Mouse (Mus musculus): ENCODE measurements around the gene Prkce. TPM values are rescaled to one million over a fixed set of nuclear protein-coding genes. Genes with fewer than 3 reads are reported as not detected.

Prkce gene
- polyA plus RNA-seq, 1 experiment, result 21.8 TPM

GRCm38 (mm10) chr17:86601116-86601515 lies 433.5 kb downstream of the Prkce start:
- TF ChIP-seq POLR2A (IDR thresholded peaks at IDR 0.05; ENCODE audit: borderline replicate concordance, extremely low read depth, insufficient read depth, insufficient read length, poor library complexity, severe bottlenecking), result no peak
- no peak for TF ChIP-seq CTCF (IDR thresholded peaks at IDR 0.05; ENCODE audit: borderline replicate concordance, extremely low read depth, insufficient read depth, insufficient read length)
- no peak for DNase-seq (ENCODE audit: low read depth)

GRCm38 (mm10) chr17:86601901-86602300 lies 434.3 kb downstream of the Prkce start:
- DNase-seq (ENCODE audit: low read depth), result no peak
- TF ChIP-seq CTCF (IDR thresholded peaks at IDR 0.05; ENCODE audit: borderline replicate concordance, extremely low read depth, insufficient read depth, insufficient read length) (no peak), POLR2A (IDR thresholded peaks at IDR 0.05; ENCODE audit: borderline replicate concordance, extremely low read depth, insufficient read depth, insufficient read length, poor library complexity, severe bottlenecking) (no peak)

GRCm38 (mm10) chr17:86603848-86604444 lies 436.4 kb downstream of the Prkce start:
- TF ChIP-seq CTCF (IDR thresholded peaks at IDR 0.05; ENCODE audit: borderline replicate concordance, extremely low read depth, insufficient read depth, insufficient read length) (no peak), POLR2A (IDR thresholded peaks at IDR 0.05; ENCODE audit: borderline replicate concordance, extremely low read depth, insufficient read depth, insufficient read length, poor library complexity, severe bottlenecking) (no peak)
- DNase-seq (ENCODE audit: low read depth), result no peak

- TF ChIP-seq CTCF (IDR thresholded peaks at IDR 0.05; ENCODE audit: borderline replicate concordance, extremely low read depth, insufficient read depth, insufficient read length), result no peak
These were observed 440.4 kb downstream of the Prkce start for GRCm38 (mm10) chr17:86607981-86608380.

GRCm38 (mm10) chr17:86610271-86610969 lies 442.8 kb downstream of the Prkce start:
- DNase-seq (ENCODE audit: low read depth), result no peak
- TF ChIP-seq POLR2A (IDR thresholded peaks at IDR 0.05; ENCODE audit: borderline replicate concordance, extremely low read depth, insufficient read depth, insufficient read length, poor library complexity, severe bottlenecking) (no peak), CTCF (IDR thresholded peaks at IDR 0.05; ENCODE audit: borderline replicate concordance, extremely low read depth, insufficient read depth, insufficient read length) (no peak)

More at GRCm38 (mm10) chr17:86607981-86608380, 440.4 kb downstream of the Prkce start:
- no peak for DNase-seq (ENCODE audit: low read depth)

- DNase-seq (ENCODE audit: low read depth), result no peak
- no peak for TF ChIP-seq POLR2A (IDR thresholded peaks at IDR 0.05; ENCODE audit: borderline replicate concordance, extremely low read depth, insufficient read depth, insufficient read length, poor library complexity, severe bottlenecking)
- TF ChIP-seq CTCF (IDR thresholded peaks at IDR 0.05; ENCODE audit: borderline replicate concordance, extremely low read depth, insufficient read depth, insufficient read length), result no peak
These were observed 444.2 kb downstream of the Prkce start for GRCm38 (mm10) chr17:86611772-86612171.

- no peak for DNase-seq (ENCODE audit: low read depth)
- no peak for TF ChIP-seq CTCF (IDR thresholded peaks at IDR 0.05; ENCODE audit: borderline replicate concordance, extremely low read depth, insufficient read depth, insufficient read length)
- TF ChIP-seq POLR2A (IDR thresholded peaks at IDR 0.05; ENCODE audit: borderline replicate concordance, extremely low read depth, insufficient read depth, insufficient read length, poor library complexity, severe bottlenecking), result no peak
These were observed 448.2 kb downstream of the Prkce start for GRCm38 (mm10) chr17:86615592-86616291.

- DNase-seq (ENCODE audit: low read depth), result no peak
- TF ChIP-seq POLR2A (IDR thresholded peaks at IDR 0.05; ENCODE audit: borderline replicate concordance, extremely low read depth, insufficient read depth, insufficient read length, poor library complexity, severe bottlenecking) (no peak), CTCF (IDR thresholded peaks at IDR 0.05; ENCODE audit: borderline replicate concordance, extremely low read depth, insufficient read depth, insufficient read length) (no peak)
These were observed 450.1 kb downstream of the Prkce start for GRCm38 (mm10) chr17:86617570-86618237.

- TF ChIP-seq POLR2A (IDR thresholded peaks at IDR 0.05; ENCODE audit: borderline replicate concordance, extremely low read depth, insufficient read depth, insufficient read length, poor library complexity, severe bottlenecking), result no peak
- TF ChIP-seq CTCF (IDR thresholded peaks at IDR 0.05; ENCODE audit: borderline replicate concordance, extremely low read depth, insufficient read depth, insufficient read length), result no peak
- DNase-seq (ENCODE audit: low read depth), result peak; percentile 8
These were observed 450.9 kb downstream of the Prkce start for GRCm38 (mm10) chr17:86618431-86618861.

GRCm38 (mm10) chr17:86622862-86623261 lies 455.3 kb downstream of the Prkce start:
- TF ChIP-seq POLR2A (IDR thresholded peaks at IDR 0.05; ENCODE audit: borderline replicate concordance, extremely low read depth, insufficient read depth, insufficient read length, poor library complexity, severe bottlenecking), result no peak
- TF ChIP-seq CTCF (IDR thresholded peaks at IDR 0.05; ENCODE audit: borderline replicate concordance, extremely low read depth, insufficient read depth, insufficient read length), result no peak
- DNase-seq (ENCODE audit: low read depth), result peak; percentile 31

- no peak for DNase-seq (ENCODE audit: low read depth)
- no peak for TF ChIP-seq POLR2A (IDR thresholded peaks at IDR 0.05; ENCODE audit: borderline replicate concordance, extremely low read depth, insufficient read depth, insufficient read length, poor library complexity, severe bottlenecking)
- no peak for TF ChIP-seq CTCF (IDR thresholded peaks at IDR 0.05; ENCODE audit: borderline replicate concordance, extremely low read depth, insufficient read depth, insufficient read length)
These were observed 458.9 kb downstream of the Prkce start for GRCm38 (mm10) chr17:86626523-86626922.

Measured in brain, embryonic 14.5 days (tissue).